Mouse (Mus musculus) lung, postnatal 0 days (tissue): ENCODE results near the gene Gxylt2.

Experiments used
- CTCF ChIP-seq: IDR thresholded peaks from 2 replicates; pipeline ENCODE4 v1.5.1; 2016; ENCODE audit warnings: antibody characterized with exemption, mild to moderate bottlenecking
- EP300 ChIP-seq: IDR thresholded peaks from 2 replicates; pipeline ENCODE4 v1.6.1; 2016; ENCODE audit warnings: antibody characterized with exemption, mild to moderate bottlenecking, control low read depth

- no peak for TF ChIP-seq CTCF
- no peak for TF ChIP-seq EP300
Measured at GRCm38 (mm10) chr6:100704197-100704573, 349 bp upstream of the Gxylt2 start.
